Mouse (Mus musculus) liver, embryonic 11.5 days (tissue): ENCODE results near the gene Zfp995. TPM values are rescaled to one million over a fixed set of nuclear protein-coding genes. Genes with fewer than 3 reads are reported as not detected.
"Not testable (repeated sequence)": the region's sequence is repeated elsewhere in the genome, so short reads cannot be mapped to it uniquely, and the experiment has no call there.

Experiments
- ATAC-seq: fragments of 200-750 bp; cut with Nextera tagmentation; replicated peaks from 2 replicates; pipeline ENCODE4 v1.8.0; 2017; ENCODE audit warnings: moderate number of reproducible peaks, mild to moderate bottlenecking, moderate TSS enrichment, moderate library complexity; ENCODE audit not compliant: low FRiP score
- DNase-seq: peaks from one replicate; pipeline ENCODE4 v3.0.0-alpha.2; 2017; ENCODE audit warnings: low spot score
- H3K27ac ChIP-seq: fragments of 300-500 bp; sonication (generic); 2 replicates; pipeline ENCODE4 v1.5.1; 2014; ENCODE audit warnings: mild to moderate bottlenecking, low read depth, low read length, control low read depth
- H3K27me3 ChIP-seq: fragments of 300-500 bp; sonication (generic); replicated peaks from 2 replicates; pipeline ENCODE4 v1.6.1; 2014; ENCODE audit warnings: low read length, mixed read lengths; ENCODE audit not compliant: control insufficient read depth, insufficient read depth
- H3K36me3 ChIP-seq: fragments of 300-500 bp; sonication (generic); 2 replicates; pipeline ENCODE4 v1.6.1; 2014; ENCODE audit warnings: mild to moderate bottlenecking, low read length, moderate library complexity, mixed read lengths; ENCODE audit not compliant: control insufficient read depth, insufficient read depth
- H3K4me1 ChIP-seq: fragments of 300-500 bp; sonication (generic); replicated peaks from 2 replicates; pipeline ENCODE4 v1.6.1; 2014; ENCODE audit warnings: low read length, mixed read lengths; ENCODE audit not compliant: control insufficient read depth, insufficient read depth
- H3K4me2 ChIP-seq: fragments of 300-500 bp; sonication (generic); 2 replicates; pipeline ENCODE4 v1.6.1; 2014; ENCODE audit warnings: mild to moderate bottlenecking, control low read depth, moderate library complexity
- H3K4me3 ChIP-seq: fragments of 300-500 bp; sonication (generic); 2 replicates; pipeline ENCODE4 v1.5.1; 2014; ENCODE audit warnings: low read depth, low read length, control low read depth
- H3K9ac ChIP-seq: fragments of 300-500 bp; sonication (generic); 2 replicates; pipeline ENCODE4 v1.6.1; 2014; ENCODE audit warnings: low read depth, low read length, control low read depth
- H3K9me3 ChIP-seq: fragments of 300-500 bp; sonication (generic); 2 replicates; pipeline ENCODE4 v1.6.1; 2016; ENCODE audit warnings: low read length, inconsistent platforms, mixed read lengths; ENCODE audit not compliant: control insufficient read depth
- WGBS: fragments of 180-500 bp; shearing (Covaris S2); extraction: QIAGEN DNeasy Blood & Tissue Kit; methylation state at CpG from one replicate; pipeline ENCODE4 v1.1.7; 2014; 5-methylcytosine and 5-hydroxymethylcytosine counted together
- polyA plus RNA-seq: library from polyadenylated mRNA; unstranded; fragments of >200 nt; fragmentation: Nextera tagmentation; extraction: Ambion mirVana; gene quantifications from 2 replicates; pipeline ENCODE4 v1.2.1, GENCODE M21; 2014

Zfp995 gene
- polyA plus RNA-seq = 3.2 and 4.3 TPM in 2 replicates

GRCm38 (mm10) chr17:21909456-21910052 is at the start of gene Zfp995:
TSS of gene Zfp995 (minus strand) at chr17:21909926.
- DNase-seq = peak; percentile 56
- not testable (repeated sequence) for H3K36me3 ChIP-seq, H3K4me1 ChIP-seq, H3K27ac ChIP-seq, H3K27me3 ChIP-seq, H3K9me3 ChIP-seq
- Histone ChIP-seq H3K4me2 (peak within 1 kb of the TSS; percentile 69), H3K9ac (peak within 1 kb of the TSS; percentile 66), H3K4me3 (peak within 1 kb of the TSS; percentile 60)
- peak; percentile 95 for ATAC-seq
- WGBS = 0% methylated on average over 24 of the region's 24 CpGs

GRCm38 (mm10) chr17:21909039-21909438 is 687 bp downstream of the Zfp995 start:
- Histone ChIP-seq H3K27me3 (no peaks in the 10 kb centered on the region), H3K27ac (no peak overlapping the region), H3K4me1 (no peaks in the 10 kb centered on the region), H3K9ac (peak overlapping the region; percentile 66), H3K4me3 (peak overlapping the region; percentile 60), H3K9me3 (no peaks in the 10 kb centered on the region), H3K36me3 (no peaks in the 10 kb centered on the region), H3K4me2 (peak overlapping the region; percentile 69)
- ATAC-seq = peak; percentile 53
- DNase-seq = no peak
- WGBS = 13% methylated on average over 3 of the region's 3 CpGs

DNA sequence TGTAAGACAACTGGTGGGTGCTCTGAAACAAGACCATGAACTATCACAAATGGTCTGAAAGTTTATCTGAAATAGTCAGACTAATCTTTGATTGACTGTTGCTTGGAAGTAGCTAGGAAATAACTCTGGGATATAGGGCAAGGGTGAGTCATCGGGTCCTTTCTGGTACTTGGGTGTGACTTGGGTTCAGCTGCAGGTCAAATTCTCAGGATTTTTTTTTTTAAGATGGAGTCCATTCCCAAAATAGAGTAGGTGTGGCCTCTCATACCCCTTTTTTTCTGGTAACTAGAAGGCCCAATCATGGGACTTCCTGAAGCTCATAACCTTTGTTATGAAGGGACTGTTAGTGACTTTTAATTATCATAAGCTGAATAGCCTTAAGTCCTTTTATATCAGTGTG is 38.5 kb downstream of the Zfp995 start:
- no peak for ATAC-seq

DNA sequence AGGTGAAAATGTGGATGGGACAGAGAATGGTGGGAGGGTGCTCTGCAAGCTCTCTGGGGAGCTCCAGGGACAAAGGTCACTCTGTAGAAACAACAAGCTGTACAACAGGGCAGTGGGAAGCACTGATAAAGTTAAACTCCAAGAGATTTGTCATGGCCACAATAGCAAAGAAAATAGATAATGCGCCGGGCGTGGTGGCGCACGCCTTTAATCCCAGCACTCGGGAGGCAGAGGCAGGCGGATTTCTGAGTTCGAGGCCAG is 63.5 kb downstream of the Zfp995 start:
- WGBS = 85% methylated on average over 6 of the region's 8 CpGs

More for the DNA sequence above, 38.5 kb downstream of the Zfp995 start:
- Histone ChIP-seq H3K27ac (no peak overlapping the region), H3K27me3 (no peaks in the 10 kb centered on the region), H3K4me3 (no peak overlapping the region), H3K4me1 (no peaks in the 10 kb centered on the region), H3K4me2 (no peak overlapping the region), H3K9me3 (no peaks in the 10 kb centered on the region), H3K9ac (no peak overlapping the region), H3K36me3 (no peaks in the 10 kb centered on the region)
- DNase-seq = no peak
- WGBS = 67% methylated on average over 1 of the region's 1 CpGs

DNA sequence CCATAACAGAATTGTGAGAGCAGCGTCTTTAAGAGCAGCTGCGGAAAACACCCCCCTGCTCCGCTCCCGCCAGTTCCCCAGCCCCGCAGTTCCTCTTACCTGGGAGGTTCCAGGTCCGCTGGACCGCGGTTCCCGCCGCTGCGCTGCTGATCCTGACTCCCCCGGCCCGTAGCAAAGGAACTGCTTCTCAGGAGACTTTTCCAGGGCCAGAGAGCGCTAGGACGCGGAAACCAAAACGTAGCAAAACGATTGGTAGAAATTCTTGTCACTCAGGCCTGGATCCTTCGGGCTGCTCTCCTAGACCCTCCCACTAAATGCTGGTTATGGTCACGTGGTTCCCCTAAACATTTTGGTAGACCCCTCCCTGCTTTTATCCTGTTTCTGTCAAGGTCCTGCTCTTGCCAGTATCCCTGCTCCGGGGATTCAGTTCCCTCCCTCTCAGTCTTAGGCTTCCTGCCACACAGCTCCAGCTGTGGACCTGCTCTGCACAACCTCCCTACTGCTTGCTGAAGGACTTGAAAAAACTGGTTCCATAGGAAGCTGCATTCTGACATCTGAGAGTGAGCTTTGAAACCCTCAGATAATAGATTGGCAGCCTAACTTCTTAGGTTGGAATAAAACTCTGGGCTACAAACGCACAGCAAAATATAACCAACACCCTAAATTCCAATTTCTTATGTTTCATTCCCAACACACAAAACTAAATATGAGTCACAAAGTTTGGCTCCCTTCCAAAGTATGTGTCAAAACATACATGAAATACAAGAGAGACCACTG is 64.0 kb downstream of the Zfp995 start, which contains the start of gene Zfp820:
TSS of gene Zfp820 (minus strand) at position 228 of the 777 bp plus-strand sequence.
- peak; percentile 96 for ATAC-seq

More for the DNA sequence above, 63.5 kb downstream of the Zfp995 start:
- peak; percentile 44 for ATAC-seq
- not testable (repeated sequence) for H3K4me2 ChIP-seq, H3K4me1 ChIP-seq, H3K9ac ChIP-seq, DNase-seq, H3K9me3 ChIP-seq, H3K36me3 ChIP-seq, H3K27me3 ChIP-seq, H3K27ac ChIP-seq, H3K4me3 ChIP-seq

DNA sequence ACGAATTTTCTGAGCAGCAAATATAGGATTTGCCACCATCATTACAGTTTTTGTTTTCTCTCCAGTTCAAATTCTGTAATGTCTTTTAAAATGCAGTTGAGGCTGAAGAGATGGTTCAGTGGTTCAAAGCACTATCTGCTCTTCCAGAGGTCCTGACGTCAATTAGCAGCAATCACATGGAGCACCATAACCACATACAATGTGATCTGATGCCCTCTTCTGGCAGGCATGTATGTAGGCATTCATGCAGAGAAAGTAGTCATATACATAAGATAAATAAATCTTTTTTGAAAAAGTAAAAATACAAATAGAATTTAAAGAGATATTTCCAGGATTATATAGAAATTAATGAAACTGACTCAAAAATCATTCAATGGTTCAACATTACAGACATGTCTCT is 71.2 kb downstream of the Zfp995 start:
- no peak for ATAC-seq
- WGBS = 59% methylated on average over 2 of the region's 2 CpGs

More for the DNA sequence above, 64.0 kb downstream of the Zfp995 start, which contains the start of gene Zfp820:
- 4% methylated on average over 22 of the region's 22 CpGs for WGBS
- H3K4me2 ChIP-seq = peak within 1 kb of the TSS; percentile 67
- H3K4me1 ChIP-seq = no peaks in the 10 kb centered on the region
- H3K9ac ChIP-seq = peak within 1 kb of the TSS; percentile 78
- peak; percentile 75 for DNase-seq
- H3K4me3 ChIP-seq = peak within 1 kb of the TSS; percentile 74
- H3K36me3 ChIP-seq = no peaks in the 10 kb centered on the region; the same call in 1 of the 2 replicates
- no peaks in the 10 kb centered on the region for H3K27me3 ChIP-seq
- peak within 1 kb of the TSS; percentile 62 for H3K27ac ChIP-seq
- no peaks in the 10 kb centered on the region for H3K9me3 ChIP-seq

More for the DNA sequence above, 71.2 kb downstream of the Zfp995 start:
- DNase-seq = no peak
- no peaks in the 10 kb centered on the region for H3K27me3 ChIP-seq
- no peaks in the 10 kb centered on the region for H3K9me3 ChIP-seq
- no peak overlapping the region for H3K9ac ChIP-seq
- no peaks in the 10 kb centered on the region for H3K4me1 ChIP-seq
- no peaks in the 10 kb centered on the region; the same call in 1 of the 2 replicates for H3K36me3 ChIP-seq
- H3K4me3 ChIP-seq = no peak overlapping the region
- no peak overlapping the region for H3K4me2 ChIP-seq
- no peak overlapping the region for H3K27ac ChIP-seq

Other genes starting within 250 kb of the Zfp995 start
- 6.1 and 8.7 TPM in 2 replicates for gene Gm10226, start 218.1 kb downstream of the Zfp995 start, polyA plus RNA-seq
- 9.7 and 9.9 TPM in 2 replicates for gene Zfp760, start 202.2 kb downstream of the Zfp995 start, polyA plus RNA-seq
- gene Zfp229, start 179.1 kb downstream of the Zfp995 start, polyA plus RNA-seq = 5.1 and 5.8 TPM in 2 replicates
- 3.8 and 5.9 TPM in 2 replicates for gene Zfp820, start 64.2 kb downstream of the Zfp995 start, polyA plus RNA-seq
- gene Zfp942, start 52.5 kb upstream of the Zfp995 start, polyA plus RNA-seq = 20.0 and 21.5 TPM in 2 replicates
- gene Zfp943, start 52.6 kb upstream of the Zfp995 start, polyA plus RNA-seq = 12.6 and 12.8 TPM in 2 replicates